42 mouse cellular contexts compared by ENCODE assay signal in genomic region chr4:144438672-144439071, GRCm38 (mm10). TPM values are rescaled to one million over a fixed set of nuclear protein-coding genes. Genes with fewer than 3 reads are reported as not detected.
"Had no signal": no experiment of that assay in that cellular context is flagged by ENCODE, and none has a peak within 500 bp of the region (broad histone marks: within the 10 kb centered on the region; RNA-seq: fewer than 3 reads in every experiment).

Gene 1700012P22Rik, minus strand, starts transcription at chr4:144438772.

- H3K4me1 ChIP-seq: heart, embryonic 10.5 days; heart, embryonic 12.5 days; heart, embryonic 13.5 days; heart, embryonic 15.5 days; hindbrain, embryonic 10.5 days; hindbrain, embryonic 12.5 days; hindbrain, embryonic 13.5 days; hindbrain, embryonic 15.5 days; intestine, embryonic 15.5 days; kidney, embryonic 15.5 days had no signal

- H3K36me3 ChIP-seq: heart, embryonic 10.5 days; heart, embryonic 12.5 days; heart, embryonic 13.5 days; heart, embryonic 15.5 days; hindbrain, embryonic 10.5 days; hindbrain, embryonic 12.5 days; hindbrain, embryonic 13.5 days; hindbrain, embryonic 15.5 days; intestine, embryonic 15.5 days; kidney, embryonic 15.5 days had no signal

- H3K27ac ChIP-seq: heart, embryonic 10.5 days; heart, embryonic 13.5 days; heart, embryonic 15.5 days; hindbrain, embryonic 10.5 days; hindbrain, embryonic 12.5 days; hindbrain, embryonic 13.5 days; hindbrain, embryonic 14.5 days; hindbrain, embryonic 15.5 days; hindbrain, postnatal 0 days; intestine, embryonic 15.5 days; kidney, embryonic 15.5 days; kidney, postnatal 0 days; layer of hippocampus, adult 2 months had no signal

- DNase-seq: heart, postnatal 10 days; heart, postnatal 14 days; heart, postnatal 36 days; heart, postnatal 4 days; kidney, adult 11 months; kidney, adult 18-20 months; kidney, adult 2 months; kidney, adult 8-10 months; kidney, adult 9 months; kidney, postnatal 10 days; kidney, postnatal 14 days; kidney, postnatal 25 days; kidney, postnatal 36 days; kidney, postnatal 4 days; layer of hippocampus, adult 9-11 months; layer of hippocampus, postnatal 36 days had no signal

- H3K4me3 ChIP-seq: heart, embryonic 10.5 days; heart, embryonic 12.5 days; heart, embryonic 13.5 days; heart, embryonic 15.5 days; hindbrain, embryonic 10.5 days; hindbrain, embryonic 12.5 days; hindbrain, embryonic 13.5 days; hindbrain, embryonic 15.5 days; intestine, embryonic 15.5 days; kidney, embryonic 15.5 days; layer of hippocampus, adult 2 months had no signal

- H3K27me3 ChIP-seq: heart, embryonic 12.5 days; heart, embryonic 13.5 days; heart, embryonic 15.5 days; hindbrain, embryonic 12.5 days; hindbrain, embryonic 13.5 days; hindbrain, embryonic 15.5 days; intestine, embryonic 15.5 days; kidney, embryonic 15.5 days had no signal

RNA-seq across cellular contexts. Expression of gene 1700012P22Rik, which starts in this region (rescaled TPM):
- polyA plus RNA-seq: heart, embryonic 10.5 days; heart, embryonic 11.5 days; heart, embryonic 12.5 days; heart, embryonic 13.5 days; heart, embryonic 14.5 days; heart, embryonic 15.5 days; heart, embryonic 16.5 days; heart, postnatal 0 days; hindbrain, embryonic 13.5 days; hindbrain, embryonic 14.5 days; hindbrain, embryonic 15.5 days; hindbrain, embryonic 16.5 days; inflammation-experienced regulatory T-cells, adult 6 months; intestine, embryonic 14.5 days; intestine, embryonic 15.5 days; intestine, embryonic 16.5 days; intestine, postnatal 0 days; kidney, adult 2 months; kidney, embryonic 14.5 days; kidney, embryonic 15.5 days; kidney, embryonic 16.5 days; kidney, postnatal 0 days; large intestine, adult 2 months had no signal
